Mouse (Mus musculus) splenic B cell, adult 2 months (primary cell): ENCODE data around the gene Ckap2.
A peak's percentile ranks its signal among the peaks of the same experiment; 100 is the strongest.

Experiments used
- DNase-seq: peaks from one replicate; pipeline ENCODE4 v3.0.0-alpha.2; 2011; ENCODE audit warnings: low read depth, low spot score
- H3K27me3 ChIP-seq: 2 replicates; pipeline ENCODE4 v1.6.1; 2012; ENCODE audit warnings: mild to moderate bottlenecking, low read length, moderate library complexity, mixed read lengths; ENCODE audit not compliant: control insufficient read depth, poor library complexity, insufficient read depth, severe bottlenecking
- H3K36me3 ChIP-seq: 2 replicates; pipeline ENCODE4 v1.6.1; 2012; ENCODE audit warnings: mild to moderate bottlenecking, low read length, moderate library complexity, mixed read lengths; ENCODE audit not compliant: control insufficient read depth, poor library complexity, insufficient read depth, severe bottlenecking

Gene Ckap2

DNA sequence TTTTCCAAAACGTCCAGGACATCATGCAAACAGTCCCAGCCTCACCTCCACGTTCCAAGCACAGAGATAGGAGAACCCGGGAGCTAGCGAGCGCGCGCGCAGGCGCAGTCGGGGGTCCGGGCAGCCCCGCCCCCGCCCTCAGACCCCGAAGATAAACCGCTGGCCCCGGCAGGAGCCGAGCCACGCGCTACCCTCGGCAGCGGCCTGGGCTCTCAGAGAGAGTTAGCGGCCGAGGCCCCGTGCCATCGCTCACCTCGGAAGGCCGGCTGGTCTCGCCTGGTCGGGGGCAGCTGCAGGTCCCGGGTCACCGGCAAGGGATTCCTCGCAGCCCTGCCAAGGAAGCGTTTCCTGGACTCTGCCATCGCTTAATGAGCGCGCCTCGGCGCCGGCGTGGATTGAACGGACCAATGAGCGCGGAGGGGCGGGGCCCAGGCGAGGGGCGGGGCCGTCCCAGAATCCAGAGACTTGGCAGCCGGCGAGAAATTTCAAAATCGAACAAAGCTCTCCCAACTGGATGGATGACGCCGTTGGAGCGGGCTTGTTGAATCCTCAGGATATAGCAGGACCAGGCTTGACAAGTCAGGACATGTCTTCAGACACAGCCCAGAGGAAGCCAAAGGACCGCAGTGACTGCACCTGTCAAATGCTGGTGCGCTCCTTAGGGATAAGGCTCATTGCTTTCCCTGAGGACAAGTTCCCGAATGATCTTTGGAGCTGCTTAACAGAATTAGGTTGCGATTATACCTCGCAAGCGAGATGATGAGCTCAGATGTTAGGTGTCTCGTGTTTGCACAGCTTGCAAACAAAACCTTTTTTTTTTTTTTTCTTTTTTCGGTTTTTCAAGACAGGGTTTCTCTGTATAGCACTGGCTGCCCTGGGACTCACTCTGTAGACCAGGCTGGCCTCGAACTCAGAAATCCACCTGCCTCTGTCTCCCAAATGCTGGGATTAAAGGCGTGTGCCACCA is at the start of gene Ckap2:
Gene Ckap2, minus strand, starts transcription at position 389 of the 967 bp plus-strand sequence.
- DNase-seq = peak; percentile 73
- Histone ChIP-seq H3K36me3 (no peaks in the 10 kb centered on the region), H3K27me3 (no peaks in the 10 kb centered on the region)

DNA sequence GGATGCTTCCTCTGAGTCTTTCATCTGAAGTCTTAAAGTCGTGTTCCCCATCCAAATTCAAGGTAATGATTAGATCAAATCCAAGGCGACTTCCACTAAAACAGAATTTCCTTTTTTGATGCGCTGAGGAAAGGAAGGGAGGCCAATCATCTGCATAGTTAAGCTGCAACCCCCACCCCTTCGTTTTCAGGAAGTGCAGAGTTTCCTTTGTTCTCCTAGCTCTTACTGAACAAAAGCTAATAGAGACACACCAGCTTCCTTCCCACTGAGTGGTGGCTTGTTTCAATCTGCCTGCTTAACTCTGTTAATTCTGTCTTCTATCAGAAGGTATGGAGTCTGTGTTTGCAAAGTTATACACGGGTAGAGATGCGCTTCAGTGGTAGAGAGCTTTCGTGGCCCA is 43.0 kb upstream of the Ckap2 start:
- peak; percentile 20 for DNase-seq
- Histone ChIP-seq H3K27me3 (no peaks in the 10 kb centered on the region), H3K36me3 (no peaks in the 10 kb centered on the region)

DNA sequence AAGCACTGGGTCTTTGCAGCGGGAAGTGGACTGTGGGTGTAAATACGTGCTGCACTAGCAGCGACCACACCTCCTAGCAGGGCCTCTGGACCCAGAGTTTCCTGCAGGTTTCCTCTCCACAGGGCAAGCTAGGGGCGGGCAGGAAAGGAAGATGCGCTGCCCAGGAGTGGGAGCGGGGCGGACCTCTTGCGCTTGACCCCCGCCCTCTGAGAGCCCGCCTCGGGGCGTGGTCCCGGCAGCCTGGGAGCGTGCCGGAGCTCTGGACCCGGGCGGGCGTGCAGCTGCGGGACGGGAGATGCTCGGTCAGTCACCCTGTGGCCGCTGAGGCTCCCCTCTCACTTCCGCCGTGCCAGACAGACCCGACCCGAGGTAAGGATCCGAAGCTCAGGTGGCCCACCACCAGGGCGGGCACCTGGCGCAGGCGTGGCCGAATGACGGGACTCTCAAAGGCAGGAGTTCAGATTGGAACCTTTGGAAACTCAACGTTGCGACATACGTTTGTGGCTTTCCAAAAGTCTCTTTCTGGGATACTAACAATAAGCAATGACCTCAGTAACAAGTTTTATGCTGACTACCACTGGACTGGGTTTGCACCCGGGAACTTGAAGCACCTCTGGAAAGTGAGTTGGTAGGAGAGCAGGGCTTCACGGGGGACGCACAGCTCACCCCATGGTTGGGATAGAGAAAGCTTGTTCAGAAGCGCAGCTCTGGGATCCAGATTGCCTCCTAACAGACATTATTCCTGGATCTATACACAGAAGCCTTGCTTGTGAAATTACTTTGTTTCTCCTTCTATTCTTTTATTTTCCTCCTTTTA is 41.6 kb upstream of the Ckap2 start, which contains the start of gene Thsd1:
Gene Thsd1, plus strand, starts transcription at position 253 of the 817 bp plus-strand sequence.
- Histone ChIP-seq H3K27me3 (no peaks in the 10 kb centered on the region), H3K36me3 (no peaks in the 10 kb centered on the region)
- DNase-seq = peak; percentile 27

DNA sequence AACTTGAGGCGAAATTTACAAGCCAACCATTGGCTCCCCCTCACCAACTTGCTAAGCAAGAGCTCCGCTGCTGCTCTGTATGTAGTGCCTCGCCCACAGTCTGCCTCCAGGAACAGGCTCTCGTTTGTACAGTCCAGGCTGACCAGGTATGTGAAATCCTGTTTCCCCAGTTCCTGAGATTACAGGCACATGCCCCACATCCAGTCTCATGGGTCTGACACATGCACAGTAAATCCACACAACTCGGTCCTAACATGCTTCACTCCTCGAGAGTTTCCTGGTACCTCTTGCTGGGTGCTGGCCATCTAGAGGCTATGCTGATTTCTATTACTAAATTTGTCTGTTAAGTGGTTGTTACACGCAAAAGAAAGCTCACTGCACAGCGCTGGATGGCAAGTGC is 40.7 kb upstream of the Ckap2 start:
- Histone ChIP-seq H3K36me3 (no peaks in the 10 kb centered on the region), H3K27me3 (no peaks in the 10 kb centered on the region)
- no peak for DNase-seq

DNA sequence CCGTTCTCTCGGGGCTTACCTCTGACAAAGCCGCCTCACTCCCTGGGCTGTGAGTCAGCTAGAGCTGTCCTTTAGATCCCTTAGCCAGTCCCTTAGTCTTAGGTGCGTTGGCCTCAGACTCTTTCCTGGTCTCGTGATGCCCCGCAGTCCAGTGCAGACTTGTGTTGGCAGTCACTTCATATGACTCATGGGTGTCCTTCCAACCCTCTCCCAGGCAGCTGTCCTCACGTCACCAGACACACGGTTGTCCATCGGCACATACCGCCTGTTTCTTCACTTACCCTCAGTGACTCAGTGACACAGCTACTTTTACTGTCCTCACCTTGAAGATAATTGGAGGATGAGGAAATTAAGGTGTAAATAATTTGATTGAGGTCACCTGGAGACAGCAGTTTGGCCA is 29.2 kb upstream of the Ckap2 start:
- no peaks in the 10 kb centered on the region for H3K27me3 ChIP-seq
- H3K36me3 ChIP-seq = peaks cover 13% of the 10 kb centered on the region
- no peak for DNase-seq

DNA sequence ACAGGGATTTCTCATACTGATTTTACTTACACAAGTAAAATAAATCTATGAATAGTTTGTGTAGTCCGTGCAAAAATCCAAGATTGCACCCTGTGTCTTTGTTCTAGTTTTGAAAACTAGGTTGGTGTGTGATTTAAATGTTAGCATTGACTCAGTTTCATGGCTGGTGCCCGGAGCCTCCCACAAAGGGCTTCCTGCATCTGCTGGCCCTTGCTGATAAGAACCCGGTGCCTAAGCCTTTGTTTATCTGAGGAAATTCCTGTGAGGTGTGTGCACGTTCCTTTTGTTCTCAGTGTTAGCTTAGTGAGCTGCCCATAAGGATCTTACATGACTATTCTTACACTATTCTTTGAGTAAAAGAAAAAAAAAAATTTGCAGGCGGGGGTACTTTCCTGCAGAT is 23.4 kb upstream of the Ckap2 start:
- no peak for DNase-seq
- peaks cover 11% of the 10 kb centered on the region for H3K36me3 ChIP-seq

DNA sequence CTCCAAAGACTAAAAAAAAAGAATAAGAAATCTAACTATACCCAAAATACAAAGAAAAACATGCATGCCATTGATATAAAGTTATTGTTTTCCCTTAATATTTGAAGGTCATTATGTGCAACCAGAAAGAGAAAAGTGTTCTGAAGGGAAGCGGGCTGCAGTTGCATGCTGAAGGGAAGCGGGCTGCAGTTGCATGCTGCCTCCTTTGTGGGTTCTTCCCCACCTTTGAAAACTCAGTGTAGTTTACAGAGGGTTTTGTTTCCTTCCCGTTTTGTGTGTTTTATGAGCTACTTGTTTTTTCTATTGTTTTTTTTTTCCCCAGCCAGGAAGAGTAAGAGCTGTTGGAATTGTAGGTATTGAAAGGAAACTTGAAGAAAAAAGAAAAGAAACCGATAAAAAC is 21.9 kb upstream of the Ckap2 start:
- no peak for DNase-seq
- H3K27me3 ChIP-seq = no peaks in the 10 kb centered on the region
- H3K36me3 ChIP-seq = peaks cover 10% of the 10 kb centered on the region

More for the DNA sequence above, 23.4 kb upstream of the Ckap2 start:
- H3K27me3 ChIP-seq = no peaks in the 10 kb centered on the region

DNA sequence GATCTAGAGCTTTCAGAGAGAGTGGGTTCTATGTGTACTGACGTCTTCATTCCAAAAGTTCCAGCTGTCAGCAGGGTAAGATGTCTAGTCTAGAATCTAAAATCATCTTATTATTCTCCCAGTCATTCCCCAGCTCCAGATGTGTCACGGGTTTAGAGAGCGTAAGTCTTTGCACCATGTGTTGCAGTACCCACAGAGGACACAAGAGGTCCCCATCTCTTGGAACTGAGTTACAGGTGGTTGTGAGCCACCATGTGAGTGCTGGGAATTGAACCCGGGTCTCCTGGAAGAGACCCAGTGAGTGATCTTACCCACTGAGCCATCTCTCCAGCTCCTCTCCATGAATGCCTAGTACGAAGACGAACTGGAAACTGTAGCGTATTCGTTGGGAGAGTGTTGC is 13.9 kb upstream of the Ckap2 start:
- H3K27me3 ChIP-seq = no peaks in the 10 kb centered on the region
- peak; percentile 31 for DNase-seq
- H3K36me3 ChIP-seq = peaks cover 10% of the 10 kb centered on the region

DNA sequence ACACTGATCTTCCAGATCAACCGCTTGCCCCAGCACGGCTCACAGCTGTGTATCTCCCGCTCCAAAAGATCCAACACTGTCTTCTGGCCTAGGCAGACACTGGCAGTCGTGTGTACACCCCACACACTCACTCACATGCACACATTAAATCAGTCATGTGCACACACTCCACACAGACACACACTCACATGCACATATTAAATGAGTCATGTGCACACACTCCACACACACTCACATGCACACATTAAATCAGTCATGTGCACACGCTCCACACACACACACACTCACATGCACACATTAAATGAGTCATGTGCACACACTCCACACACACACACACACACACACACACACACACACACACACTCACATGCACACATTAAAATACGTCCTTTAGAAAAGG is 12.3 kb upstream of the Ckap2 start:
- no peak for DNase-seq
- Histone ChIP-seq H3K36me3 (peaks cover 10% of the 10 kb centered on the region), H3K27me3 (no peaks in the 10 kb centered on the region)

DNA sequence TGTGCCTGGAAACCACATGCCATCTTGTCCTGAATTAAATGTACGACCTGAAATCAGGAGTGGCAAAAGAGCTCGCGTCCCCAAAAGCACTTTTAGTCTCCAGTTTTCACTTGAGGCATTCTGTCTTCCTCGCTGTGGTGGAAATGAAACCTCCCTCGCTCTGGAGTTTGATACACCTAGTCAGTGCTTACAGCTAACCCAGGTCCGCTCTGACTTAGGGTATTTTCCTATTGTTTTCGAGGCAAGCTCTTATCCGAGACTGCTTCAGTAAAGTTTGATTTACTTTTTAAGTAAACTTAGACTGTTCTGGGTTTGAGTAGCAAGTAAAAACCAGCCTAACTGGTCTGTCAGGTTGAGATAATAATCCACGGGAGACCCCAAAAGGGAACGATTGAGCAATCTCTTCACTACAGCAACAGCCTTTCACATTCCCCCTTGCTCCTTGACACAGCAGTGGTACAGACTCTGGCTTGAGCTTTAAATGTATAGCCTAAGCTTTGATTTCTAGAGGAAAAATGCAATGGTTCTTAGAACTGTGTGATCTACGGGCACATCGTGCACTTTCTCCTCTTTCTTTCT is 7.9 kb upstream of the Ckap2 start:
- peak; percentile 46 for DNase-seq
- Histone ChIP-seq H3K36me3 (no peaks in the 10 kb centered on the region), H3K27me3 (no peaks in the 10 kb centered on the region)

DNA sequence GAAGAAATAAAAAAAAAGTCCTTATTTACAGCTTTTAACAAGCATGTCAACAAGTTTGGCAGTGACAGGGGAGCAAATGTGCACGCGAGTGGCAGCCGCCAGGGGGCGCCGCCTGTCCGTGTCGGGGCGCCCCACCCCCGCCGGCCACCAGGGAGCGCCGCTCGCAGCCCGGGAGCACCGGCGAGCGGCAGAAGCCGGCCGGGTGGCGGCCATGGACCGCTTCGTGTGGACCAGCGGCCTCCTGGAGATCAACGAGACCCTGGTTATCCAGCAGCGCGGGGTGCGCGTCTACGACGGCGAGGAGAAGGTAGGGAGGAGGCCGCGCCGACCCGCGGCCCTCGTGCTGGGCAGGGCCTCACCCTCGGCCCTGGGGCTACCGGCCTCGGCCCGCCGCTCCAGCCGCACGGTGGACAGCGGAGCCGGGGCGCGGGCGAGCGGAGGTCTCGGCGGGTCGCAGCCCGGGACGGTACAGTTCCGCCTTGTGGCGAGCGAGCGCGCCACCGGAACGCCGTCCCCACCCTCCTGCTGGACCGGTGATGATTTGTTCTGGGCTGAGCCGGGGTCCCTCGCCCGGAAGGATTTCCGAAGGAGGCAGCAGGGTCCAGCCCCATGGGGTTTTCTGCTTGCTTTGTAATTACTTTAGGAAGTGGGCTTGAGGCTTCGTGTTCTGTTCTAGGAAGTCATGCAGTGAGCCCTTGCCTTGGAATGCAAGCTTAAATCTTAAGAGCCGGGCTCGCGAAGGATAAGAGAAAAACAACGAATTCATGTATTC is 7.2 kb upstream of the Ckap2 start, which contains the start of gene Vps36:
Gene Vps36, plus strand, starts transcription at position 150 of the 772 bp plus-strand sequence.
- DNase-seq = peak; percentile 90
- Histone ChIP-seq H3K27me3 (no peaks in the 10 kb centered on the region), H3K36me3 (no peaks in the 10 kb centered on the region)

DNA sequence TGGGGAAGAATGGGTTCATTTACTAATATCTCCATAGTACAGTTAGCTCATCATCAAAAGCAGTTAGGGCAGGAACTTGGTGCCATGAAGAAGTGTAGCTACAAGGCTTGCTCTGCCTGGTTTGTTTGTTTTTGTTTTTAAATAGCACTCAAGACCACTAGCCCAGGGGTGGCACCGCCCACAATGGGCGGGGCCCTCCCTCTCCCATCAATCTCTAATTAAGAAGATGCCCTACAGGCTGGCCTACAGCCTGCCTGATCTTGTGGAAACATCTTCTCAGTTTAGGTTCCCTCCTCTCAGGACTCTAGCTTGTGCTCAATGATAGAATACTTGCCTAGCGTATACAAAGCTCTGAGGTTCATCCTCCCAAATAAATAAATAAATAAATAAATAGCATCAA is 735 bp downstream of the Ckap2 start:
- no peaks in the 10 kb centered on the region for H3K36me3 ChIP-seq
- peak; percentile 49 for DNase-seq
- no peaks in the 10 kb centered on the region for H3K27me3 ChIP-seq

DNA sequence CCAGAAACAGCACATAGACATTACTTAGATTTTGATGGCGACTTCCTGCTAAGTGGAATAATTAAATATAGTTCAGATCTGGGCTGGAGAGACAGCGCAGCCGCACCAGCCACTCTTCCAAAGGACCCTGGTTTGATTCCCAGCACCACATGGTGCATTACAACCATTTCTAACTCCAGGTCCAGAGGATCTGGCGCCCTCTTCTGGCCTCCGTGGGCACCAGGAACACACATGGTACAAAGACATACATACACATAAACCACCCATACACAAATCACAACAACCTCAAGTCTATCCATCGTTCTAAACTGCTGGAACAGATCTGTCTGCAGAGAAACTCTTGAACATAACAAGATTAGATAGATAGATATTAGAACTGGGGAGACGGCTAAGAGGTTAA is 9.7 kb downstream of the Ckap2 start:
- no peak for DNase-seq
- 0 out of 2 replicates have a peak, but pooled peaks cover 2% of the 10 kb centered on the region for H3K36me3 ChIP-seq
- H3K27me3 ChIP-seq = no peaks in the 10 kb centered on the region

DNA sequence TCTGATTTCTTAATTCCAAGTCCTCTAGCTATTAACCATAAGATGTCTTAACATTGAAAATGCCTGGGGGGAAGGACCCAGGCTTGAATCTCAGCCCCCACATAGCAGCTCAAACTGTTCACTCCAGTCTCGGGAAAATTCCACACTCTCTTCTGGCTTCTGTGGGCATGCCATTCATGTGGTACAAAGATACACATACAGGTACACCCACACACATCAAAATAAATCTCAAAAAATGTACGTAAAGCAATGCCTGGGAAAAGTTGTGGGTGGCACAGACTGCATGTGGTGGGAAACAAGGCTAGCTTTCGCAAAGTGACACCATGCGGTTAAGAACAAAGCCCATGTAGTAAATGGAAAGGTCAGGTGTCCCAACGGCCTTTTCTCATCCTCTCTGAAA is 16.5 kb downstream of the Ckap2 start:
- H3K27me3 ChIP-seq = no peaks in the 10 kb centered on the region
- no peaks in the 10 kb centered on the region for H3K36me3 ChIP-seq
- DNase-seq = no peak
